Mouse (Mus musculus): Measurements from ENCODE around the gene Gm17535. TPM values are rescaled to one million over a fixed set of nuclear protein-coding genes. Genes with fewer than 3 reads are reported as not detected.
A peak's percentile ranks its signal among the peaks of the same experiment; 100 is the strongest.
"Not testable (repeated sequence)": the region's sequence is repeated elsewhere in the genome, so short reads cannot be mapped to it uniquely, and the experiment has no call there.

The Gm17535 gene
- total RNA-seq, 2 experiments from 2014 or later: not detected

DNA sequence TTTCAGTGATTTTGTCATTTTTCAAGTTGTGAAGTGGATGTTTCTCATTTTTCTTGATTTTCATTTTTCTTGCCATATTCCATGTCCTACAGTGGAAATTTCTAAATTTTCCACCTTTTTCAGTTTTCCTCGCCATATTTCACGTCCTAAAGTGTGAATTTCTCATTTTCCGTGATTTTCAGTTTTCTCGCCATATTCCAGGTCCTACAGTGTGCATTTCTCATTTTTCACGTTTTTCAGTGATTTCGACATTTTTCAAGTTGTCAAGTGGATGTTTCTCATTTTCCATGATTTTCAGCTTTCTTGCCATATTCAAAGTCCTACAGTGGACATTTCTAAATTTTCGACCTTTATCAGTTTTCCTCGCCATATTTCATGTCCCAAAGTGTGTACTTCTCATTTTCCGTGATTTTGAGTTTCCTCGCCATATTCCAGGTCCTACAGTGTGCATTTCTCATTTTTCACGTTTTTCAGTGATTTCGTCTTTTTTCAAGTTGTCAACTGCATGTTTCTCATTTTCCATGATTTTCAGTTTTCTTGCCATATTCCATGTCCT is 9.4 kb upstream of the Gm17535 start, which contains the start of gene Gm10717:
TSS of gene Gm10717 (plus strand) at position 506 of the 556 bp plus-strand sequence.
- not testable (repeated sequence) for DNase-seq

DNA sequence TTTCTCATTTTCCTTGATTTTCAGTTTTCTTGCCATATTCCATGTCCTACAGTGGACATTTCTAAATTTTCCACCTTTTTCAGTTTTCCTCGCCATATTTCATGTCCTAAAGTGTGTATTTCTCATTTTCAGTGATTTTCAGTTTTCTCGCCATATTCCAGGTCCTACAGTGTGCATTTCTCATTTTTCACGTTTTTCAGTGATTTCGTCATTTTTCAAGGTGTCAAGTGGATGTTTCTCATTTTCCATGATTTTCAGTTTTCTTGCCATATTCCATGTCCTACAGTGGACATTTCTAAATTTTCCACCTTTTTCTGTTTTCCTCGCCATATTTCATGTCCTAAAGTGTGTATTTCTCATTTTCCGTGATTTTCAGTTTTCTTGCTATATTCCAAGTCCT is 8.7 kb upstream of the Gm17535 start:
- DNase-seq: peak; percentile 58

DNA sequence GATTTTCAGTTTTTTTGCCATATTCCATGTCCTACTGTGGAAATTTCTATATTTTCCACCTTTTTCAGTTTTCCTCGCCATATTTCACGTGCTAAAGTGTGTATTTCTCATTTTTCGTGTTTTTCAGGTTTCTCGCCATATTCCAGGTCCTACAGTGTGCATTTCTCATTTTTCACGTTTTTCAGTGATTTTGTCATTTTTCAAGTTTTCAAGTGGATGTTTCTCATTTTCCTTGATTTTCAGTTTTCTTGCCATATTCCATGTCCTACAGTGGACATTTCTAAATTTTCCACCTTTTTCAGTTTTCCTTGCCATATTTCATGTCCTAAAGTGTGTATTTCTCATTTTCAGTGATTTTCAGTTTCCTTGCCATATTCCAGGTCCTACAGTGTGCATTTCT is 8.3 kb upstream of the Gm17535 start:
- DNase-seq: peak; percentile 15

DNA sequence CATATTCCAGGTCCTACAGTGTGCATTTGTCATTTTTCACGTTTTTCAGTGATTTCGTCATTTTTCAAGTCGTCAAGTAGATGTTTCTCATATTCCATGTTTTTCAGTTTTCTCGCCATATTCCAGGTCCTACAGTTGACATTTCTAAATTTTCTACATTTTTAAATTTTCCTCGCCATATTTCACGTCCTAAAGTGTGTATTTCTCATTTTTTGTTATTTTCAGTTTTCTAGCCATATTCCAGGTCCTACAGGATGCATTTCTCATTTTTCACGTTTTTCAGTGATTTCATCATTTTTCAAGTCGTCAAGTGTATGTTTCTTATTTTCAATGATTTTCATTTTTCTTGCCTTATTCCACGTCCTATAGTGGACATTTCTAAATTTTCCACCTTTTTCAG is 7.7 kb upstream of the Gm17535 start:
- DNase-seq: peak; percentile 24

DNA sequence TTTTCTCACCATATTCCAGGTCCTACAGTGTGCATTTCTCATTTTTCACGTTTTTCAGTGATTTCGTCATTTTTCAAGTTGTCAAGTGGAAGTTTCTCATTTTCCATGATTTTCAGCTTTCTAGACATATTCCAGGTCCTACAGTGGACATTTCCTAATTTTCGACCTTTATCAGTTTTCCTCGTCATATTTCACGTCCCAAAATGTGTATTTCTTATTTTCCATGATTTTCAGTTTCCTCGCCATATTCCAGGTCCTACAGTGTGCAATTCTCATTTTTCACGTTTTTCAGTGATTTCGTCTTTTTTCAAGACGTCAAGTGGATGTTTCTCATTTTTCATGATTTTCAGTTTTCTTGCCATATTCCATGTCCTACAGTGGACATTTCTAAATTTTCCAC is 7.2 kb upstream of the Gm17535 start:
- not testable (repeated sequence) for DNase-seq

DNA sequence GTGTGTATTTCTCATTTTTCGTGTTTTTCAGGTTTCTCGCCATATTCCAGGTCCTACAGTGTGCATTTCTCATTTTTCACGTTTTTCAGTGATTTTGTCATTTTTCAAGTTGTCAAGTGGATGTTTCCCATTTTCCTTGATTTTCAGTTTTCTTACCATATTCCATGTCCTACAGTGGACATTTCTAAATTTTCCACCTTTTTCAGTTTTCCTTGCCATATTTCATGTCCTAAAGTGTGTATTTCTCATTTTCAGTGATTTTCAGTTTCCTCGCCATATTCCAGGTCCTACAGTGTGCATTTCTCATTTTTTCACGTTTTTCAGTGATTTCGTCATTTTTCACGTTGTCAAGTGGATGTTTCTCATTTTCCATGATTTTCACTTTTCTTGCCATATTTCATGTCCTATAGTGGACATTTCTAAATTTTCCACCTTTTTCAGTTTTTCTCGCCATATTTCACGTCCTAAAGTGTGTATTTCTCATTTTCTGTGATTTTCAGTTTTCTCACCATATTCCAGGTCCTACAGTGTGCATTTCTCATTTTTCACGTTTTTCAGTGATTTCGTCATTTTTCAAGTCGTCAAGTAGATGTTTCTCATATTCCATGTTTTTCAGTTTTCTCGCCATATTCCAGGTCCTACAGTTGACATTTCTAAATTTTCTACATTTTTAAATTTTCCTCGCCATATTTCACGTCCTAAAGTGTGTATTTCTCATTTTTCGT is 5.0 kb upstream of the Gm17535 start:
- peak; percentile 37 for DNase-seq

DNA sequence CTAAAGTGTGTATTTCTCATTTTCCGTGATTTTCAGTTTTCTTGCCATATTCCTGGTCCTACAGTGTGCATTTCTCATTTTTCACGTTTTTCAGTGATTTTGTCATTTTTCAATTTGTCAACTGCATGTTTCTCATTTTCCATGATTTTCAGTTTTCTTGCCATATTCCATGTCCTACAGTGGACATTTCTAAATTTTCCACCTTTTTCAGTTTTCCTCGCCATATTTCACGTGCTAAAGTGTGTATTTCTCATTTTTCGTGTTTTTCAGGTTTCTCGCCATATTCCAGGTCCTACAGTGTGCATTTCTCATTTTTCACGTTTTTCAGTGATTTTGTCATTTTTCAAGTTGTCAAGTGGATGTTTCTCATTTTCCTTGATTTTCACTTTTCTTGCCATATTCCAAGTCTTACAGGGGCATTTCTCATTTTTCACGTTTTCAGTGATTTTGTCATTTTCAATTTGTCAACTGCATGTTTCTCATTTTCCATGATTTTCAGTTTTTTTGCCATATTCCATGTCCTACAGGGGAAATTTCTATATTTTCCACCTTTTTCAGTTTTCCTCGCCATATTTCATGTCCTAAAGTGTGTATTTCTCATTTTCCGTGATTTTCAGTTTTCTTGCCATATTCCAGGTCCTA is 3.6 kb upstream of the Gm17535 start:
- not testable (repeated sequence) for DNase-seq

DNA sequence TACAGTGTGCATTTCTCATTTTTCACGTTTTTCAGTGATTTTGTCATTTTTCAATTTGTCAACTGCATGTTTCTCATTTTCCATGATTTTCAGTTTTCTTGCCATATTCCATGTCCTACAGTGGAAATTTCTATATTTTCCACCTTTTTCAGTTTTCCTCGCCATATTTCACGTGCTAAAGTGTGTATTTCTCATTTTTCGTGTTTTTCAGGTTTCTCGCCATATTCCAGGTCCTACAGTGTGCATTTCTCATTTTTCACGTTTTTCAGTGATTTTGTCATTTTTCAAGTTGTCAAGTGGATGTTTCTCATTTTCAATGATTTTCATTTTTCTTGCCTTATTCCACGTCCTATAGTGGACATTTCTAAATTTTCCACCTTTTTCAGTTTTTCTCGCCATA is 2.2 kb downstream of the Gm17535 start, which contains the start of gene Gm10715:
TSS of gene Gm10715 (plus strand) at position 301 of the 400 bp plus-strand sequence.
- DNase-seq: not testable (repeated sequence)

DNA sequence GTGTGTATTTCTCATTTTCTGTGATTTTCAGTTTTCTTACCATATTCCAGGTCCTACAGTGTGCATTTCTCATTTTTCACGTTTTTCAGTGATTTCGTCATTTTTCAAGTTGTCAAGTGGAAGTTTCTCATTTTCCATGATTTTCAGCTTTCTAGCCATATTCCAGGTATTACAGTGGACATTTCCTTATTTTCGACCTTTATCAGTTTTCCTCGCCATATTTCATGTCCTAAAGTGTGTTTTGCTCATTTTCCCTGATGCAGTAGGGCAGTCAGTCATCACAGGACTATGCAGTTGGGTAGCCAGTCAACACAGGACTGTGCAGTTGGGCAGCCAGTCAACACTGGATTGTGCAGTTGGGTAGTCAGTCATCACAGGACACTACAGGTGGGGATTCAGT is 3.8 kb downstream of the Gm17535 start:
- not testable (repeated sequence) for DNase-seq

Small RNA genes within 50 kb of the gene (microRNA-seq; reads per million reads assigned to microRNA genes)
- gene Mir101c: 0 reads per million in 2 experiments

Other genes with a start within 250 kb of the Gm17535 start
- gene Gm10722, start 33.7 kb upstream of the Gm17535 start, total RNA-seq (2021): not detected
- not detected for gene Gm11168, start 31.3 kb upstream of the Gm17535 start, total RNA-seq (2021)
- gene Gm10721, start 21.5 kb upstream of the Gm17535 start, total RNA-seq (2021): not detected
- not detected for gene Gm10720, start 18.9 kb upstream of the Gm17535 start, total RNA-seq (2021)
- 1 to 10 TPM in 1 of 2 experiments, not detected in 1; 1.3 TPM for gene Gm10719, start 17.2 kb upstream of the Gm17535 start, total RNA-seq (2021)
- 1 to 10 TPM in 1 of 2 experiments, under 1 TPM in 1; 0.94 to 1.6 TPM for gene Gm10718, start 11.1 kb upstream of the Gm17535 start, total RNA-seq (2021)
- not detected for gene Gm10717, start 9.2 kb upstream of the Gm17535 start, total RNA-seq (2021)
- gene Gm10715, start 2.3 kb downstream of the Gm17535 start, total RNA-seq (2021): not detected

All from gastrocnemius, postnatal 10 days (tissue).